Mouse (Mus musculus) erythroblast, embryonic 14.5 days (primary cell): ENCODE results near the gene Cacna1s. TPM values are rescaled to one million over a fixed set of nuclear protein-coding genes. Genes with fewer than 3 reads are reported as not detected.

Experiments
- H3K27me3 ChIP-seq: 2 replicates; pipeline ENCODE4 v1.6.1; 2012; ENCODE audit warnings: inconsistent platforms; ENCODE audit not compliant: control insufficient read depth
- H3K36me3 ChIP-seq: 2 replicates; pipeline ENCODE4 v1.6.1; 2012; ENCODE audit warnings: mild to moderate bottlenecking, inconsistent platforms; ENCODE audit not compliant: control insufficient read depth
- H3K4me1 ChIP-seq: 2 replicates; pipeline ENCODE4 v1.6.1; 2012; ENCODE audit warnings: inconsistent platforms; ENCODE audit not compliant: control insufficient read depth
- H3K4me3 ChIP-seq: replicated peaks from 2 replicates; pipeline ENCODE3; 2012; ENCODE audit warnings: moderate library complexity, mild to moderate bottlenecking, inconsistent platforms
- H3K9me3 ChIP-seq: 2 replicates; pipeline ENCODE4 v1.6.1; 2012; ENCODE audit warnings: low read length, inconsistent platforms, mixed read lengths; ENCODE audit not compliant: control insufficient read depth
- GATA1 ChIP-seq: IDR thresholded peaks from 2 replicates; pipeline ENCODE4 v1.6.1; 2012; ENCODE audit warnings: low read length, inconsistent platforms, mixed read lengths
- TAL1 ChIP-seq: IDR thresholded peaks from 3 replicates; pipeline ENCODE4 v1.6.1; 2012; ENCODE audit warnings: low read length, inconsistent platforms, mixed read lengths
- polyA plus RNA-seq: library from polyadenylated mRNA; stranded (reverse); fragments of >175 nt; gene quantifications from 2 replicates; pipeline ENCODE4 v1.2.3, GENCODE M21; 2012

The Cacna1s gene
- polyA plus RNA-seq, 1 experiment: not detected

DNA sequence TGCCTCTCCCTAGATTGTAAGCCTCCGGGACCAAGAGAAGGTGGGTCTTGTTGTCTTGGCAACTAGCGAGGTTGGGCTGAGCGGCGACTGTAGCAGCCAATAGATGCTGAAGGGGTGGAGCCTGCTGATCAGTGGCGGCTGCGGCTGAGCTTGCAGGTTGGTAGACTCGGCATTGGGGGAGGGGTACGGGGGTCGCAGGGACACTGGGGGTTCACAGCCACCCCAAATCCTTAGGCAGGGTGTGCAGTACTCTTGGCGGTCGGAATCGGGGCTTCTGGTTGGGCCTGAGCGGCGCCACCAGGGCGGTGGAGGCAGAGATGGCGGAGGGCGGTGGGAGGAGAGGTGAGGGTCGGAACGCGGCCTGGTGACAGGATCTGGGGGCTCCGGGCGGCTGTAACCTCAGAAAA lies 34.6 kb upstream of the Cacna1s start:
- H3K4me1 ChIP-seq: peaks cover 86% of the 10 kb centered on the region
- H3K9me3 ChIP-seq: no peaks in the 10 kb centered on the region
- TF ChIP-seq GATA1 (no peak), TAL1 (no peak)
- H3K36me3 ChIP-seq: peaks cover 45% of the 10 kb centered on the region
- H3K4me3 ChIP-seq: peak overlapping the region; percentile 94
- H3K27me3 ChIP-seq: no peaks in the 10 kb centered on the region

DNA sequence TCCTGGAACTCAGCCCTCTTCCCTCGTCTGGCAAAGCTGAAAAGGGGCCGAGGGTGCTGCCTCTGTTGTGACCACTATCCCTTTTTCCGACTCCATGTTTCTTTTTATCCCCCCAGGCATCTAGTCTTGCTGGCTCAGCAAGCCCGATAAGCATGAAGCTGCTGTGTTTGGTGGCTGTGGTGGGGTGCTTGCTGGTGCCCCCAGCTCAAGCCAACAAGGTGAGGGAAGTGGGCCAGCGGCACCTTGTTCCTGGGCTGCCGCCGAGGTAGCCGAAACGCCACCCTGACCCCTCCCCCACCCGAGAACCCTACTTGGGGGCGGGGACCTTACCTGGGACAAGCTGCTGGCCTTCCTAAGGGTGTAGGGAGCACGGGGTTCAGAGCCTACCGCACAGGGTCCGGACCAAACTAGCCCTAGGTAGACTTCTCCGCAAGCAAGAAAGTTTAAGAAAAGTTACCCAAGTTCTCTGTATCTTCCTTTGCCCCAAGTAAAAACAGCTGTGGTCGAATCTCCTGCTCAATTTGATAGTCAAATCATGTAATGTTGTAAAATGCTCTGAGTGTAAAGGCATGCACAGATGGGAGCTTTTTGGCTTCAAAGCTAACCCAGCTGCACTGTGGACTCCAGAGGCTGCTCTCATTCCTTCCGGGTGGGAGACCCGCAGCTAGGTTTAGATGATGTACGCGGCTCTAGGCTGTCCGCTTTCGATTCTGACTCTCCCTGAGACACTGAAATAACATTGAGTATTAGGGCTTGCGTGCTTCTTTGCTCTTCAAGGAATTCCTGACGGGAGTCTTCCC lies 34.0 kb upstream of the Cacna1s start:
- no peak for TF ChIP-seq TAL1
- peak; percentile 22; the same call in 1 of the 2 replicates for TF ChIP-seq GATA1
- Histone ChIP-seq H3K9me3 (no peaks in the 10 kb centered on the region), H3K36me3 (peaks cover 52% of the 10 kb centered on the region), H3K4me1 (peaks cover 86% of the 10 kb centered on the region), H3K4me3 (peak overlapping the region; percentile 94), H3K27me3 (no peaks in the 10 kb centered on the region)

DNA sequence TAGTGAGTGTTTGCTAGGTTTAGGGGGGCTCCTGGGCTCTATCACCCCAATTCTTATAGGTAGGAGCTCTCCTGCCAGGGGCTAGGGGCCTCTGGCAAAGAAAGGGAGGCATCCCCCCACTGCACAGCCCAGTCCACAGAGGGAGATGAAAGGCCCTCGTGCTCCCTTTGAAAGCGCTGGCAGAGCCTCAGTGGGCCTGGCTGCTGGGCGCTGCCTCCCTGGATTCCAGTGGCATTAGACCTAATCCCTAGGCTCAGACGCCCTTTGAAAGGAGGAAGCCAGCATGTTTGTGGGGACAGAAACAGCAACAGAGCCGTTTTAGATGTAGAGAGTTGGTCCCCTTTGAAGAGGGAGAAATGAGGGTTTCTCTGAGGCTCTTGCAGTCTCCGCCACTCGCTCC lies 22.3 kb upstream of the Cacna1s start:
- Histone ChIP-seq H3K4me1 (peaks cover 23% of the 10 kb centered on the region), H3K9me3 (no peaks in the 10 kb centered on the region), H3K36me3 (peaks cover 100% of the 10 kb centered on the region), H3K4me3 (no peak overlapping the region), H3K27me3 (no peaks in the 10 kb centered on the region)
- TF ChIP-seq GATA1 (no peak), TAL1 (no peak)

DNA sequence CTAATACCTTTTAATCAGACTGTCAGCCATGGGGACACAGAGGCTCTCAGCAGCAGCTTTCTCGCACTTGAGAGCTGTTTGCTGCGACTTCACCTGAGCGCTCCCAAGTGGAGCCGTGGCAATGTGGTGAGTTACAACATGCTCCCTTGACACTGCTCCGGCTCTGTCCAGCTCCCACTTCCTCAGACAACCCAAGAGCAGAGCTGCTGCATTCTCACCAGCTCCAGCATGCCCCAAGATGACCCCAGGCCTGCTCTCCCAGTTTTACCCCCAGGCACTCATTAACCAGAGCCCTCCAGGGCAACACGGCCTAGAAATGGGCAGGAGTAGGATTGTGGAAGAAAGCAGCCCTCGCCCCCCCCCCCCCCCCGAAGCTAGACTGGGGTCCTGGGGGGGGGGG lies 20.9 kb upstream of the Cacna1s start:
- Histone ChIP-seq H3K36me3 (peaks cover 98% of the 10 kb centered on the region), H3K9me3 (no peaks in the 10 kb centered on the region), H3K27me3 (no peaks in the 10 kb centered on the region), H3K4me1 (peaks cover 13% of the 10 kb centered on the region), H3K4me3 (no peak overlapping the region)
- TF ChIP-seq GATA1: no peak
- no peak for TF ChIP-seq TAL1

DNA sequence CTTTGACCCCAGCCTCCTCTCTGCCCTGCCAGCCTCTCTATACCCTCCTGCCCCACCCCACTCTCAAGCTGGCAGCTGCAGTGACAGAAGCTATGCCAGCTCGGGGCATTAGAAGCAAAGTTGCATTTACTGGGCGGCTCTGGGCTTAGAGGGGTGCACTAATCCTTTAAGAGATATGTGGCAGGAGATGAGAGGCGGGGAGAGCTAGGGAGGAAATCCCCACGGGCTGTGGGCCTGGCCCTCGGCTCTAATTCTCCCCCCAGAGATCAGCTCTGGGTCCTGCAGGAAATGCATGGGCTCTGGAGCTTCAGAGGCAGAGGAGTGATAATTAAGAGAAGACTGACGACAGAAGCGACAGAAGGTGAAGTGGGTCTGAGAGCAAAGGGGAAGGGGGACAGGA lies 19.6 kb upstream of the Cacna1s start:
- H3K4me3 ChIP-seq: no peak overlapping the region
- H3K36me3 ChIP-seq: peaks cover 86% of the 10 kb centered on the region
- H3K9me3 ChIP-seq: no peaks in the 10 kb centered on the region
- peaks cover 12% of the 10 kb centered on the region for H3K4me1 ChIP-seq
- TF ChIP-seq GATA1 (no peak), TAL1 (no peak)
- H3K27me3 ChIP-seq: no peaks in the 10 kb centered on the region

DNA sequence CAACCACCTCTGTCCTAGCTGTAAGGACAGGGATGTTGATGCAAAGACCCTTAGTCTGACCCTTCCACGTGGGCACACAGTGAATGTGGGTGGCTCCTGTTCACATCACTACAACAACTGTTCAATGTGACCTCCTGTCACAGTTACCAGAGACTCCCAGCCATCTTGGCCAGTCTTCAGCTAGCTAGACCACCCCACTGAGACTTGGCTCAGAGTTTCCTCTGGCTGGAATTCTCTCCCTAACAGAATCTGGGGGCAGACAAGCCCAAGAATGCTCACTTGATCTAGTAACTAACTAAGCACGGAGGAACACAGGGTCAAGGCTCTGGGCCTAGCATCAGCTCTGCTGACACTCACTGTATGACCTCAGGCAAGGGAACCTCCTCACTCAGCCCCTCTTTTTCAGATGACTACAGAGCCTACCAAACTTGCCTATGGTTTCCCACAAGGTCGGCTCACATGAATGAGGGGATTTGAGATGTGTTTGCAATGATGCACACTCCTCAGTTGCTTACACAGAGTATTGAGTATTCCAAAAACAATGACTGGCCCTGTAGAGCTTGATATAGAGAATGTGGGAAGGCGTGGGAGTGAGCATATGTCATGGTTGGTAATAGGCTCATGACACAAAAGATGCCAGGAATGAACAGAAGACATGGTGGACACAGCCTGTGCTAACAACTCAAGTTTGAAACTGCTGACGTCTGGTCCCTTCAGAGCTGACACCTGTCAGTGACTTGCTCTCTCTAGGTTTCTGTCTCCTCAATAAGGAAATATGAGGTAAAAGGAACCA lies 13.6 kb upstream of the Cacna1s start:
- H3K36me3 ChIP-seq: peaks cover 26% of the 10 kb centered on the region
- H3K27me3 ChIP-seq: peaks cover 48% of the 10 kb centered on the region
- no peak overlapping the region for H3K4me3 ChIP-seq
- no peak for TF ChIP-seq TAL1
- TF ChIP-seq GATA1: no peak
- peaks cover 5% of the 10 kb centered on the region for H3K4me1 ChIP-seq
- H3K9me3 ChIP-seq: no peaks in the 10 kb centered on the region

DNA sequence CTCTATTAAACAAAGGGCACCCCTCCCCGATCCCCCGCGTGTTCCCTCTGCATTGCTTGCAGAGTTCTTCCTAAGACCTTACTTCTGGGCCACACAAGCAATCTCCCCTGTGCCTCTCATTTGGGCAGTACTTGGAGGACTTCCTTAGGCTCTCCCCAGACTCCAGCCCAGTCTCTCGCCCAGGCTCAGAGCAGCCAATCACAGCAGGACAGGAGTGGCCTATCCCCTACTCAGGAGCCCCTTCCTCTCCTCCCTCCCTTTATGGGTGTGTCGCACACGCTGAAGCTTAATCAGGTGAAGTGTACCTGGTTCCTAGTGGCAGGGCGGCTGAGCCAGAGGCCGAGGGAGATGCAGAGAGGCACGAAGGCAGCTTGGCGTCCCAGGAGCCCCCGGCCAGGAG lies 12.1 kb upstream of the Cacna1s start:
- no peak overlapping the region for H3K4me3 ChIP-seq
- peaks cover 6% of the 10 kb centered on the region for H3K4me1 ChIP-seq
- TF ChIP-seq TAL1 (no peak), GATA1 (no peak)
- H3K27me3 ChIP-seq: peaks cover 62% of the 10 kb centered on the region
- H3K36me3 ChIP-seq: peaks cover 11% of the 10 kb centered on the region
- H3K9me3 ChIP-seq: no peaks in the 10 kb centered on the region

DNA sequence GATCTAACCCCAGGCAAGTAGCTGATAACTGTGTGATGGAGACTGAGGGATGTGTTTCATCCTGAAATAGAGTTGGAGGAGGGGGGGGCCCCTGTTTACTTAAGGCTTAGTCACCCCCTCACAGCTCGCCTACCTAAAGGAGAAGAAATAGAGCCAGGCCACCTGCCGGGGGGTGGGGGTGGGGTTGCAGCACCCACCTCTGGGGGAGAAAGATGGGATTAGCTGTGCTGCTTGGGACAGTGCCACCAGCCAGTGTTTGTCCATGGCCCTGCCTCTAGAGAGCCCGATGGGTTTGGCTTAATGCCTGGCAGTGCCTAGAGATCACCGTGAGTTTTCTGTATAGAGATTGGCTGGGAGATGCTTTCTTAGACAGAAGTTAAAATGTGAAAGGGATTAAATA lies 11.7 kb upstream of the Cacna1s start:
- H3K9me3 ChIP-seq: no peaks in the 10 kb centered on the region
- peaks cover 7% of the 10 kb centered on the region for H3K36me3 ChIP-seq
- no peak for TF ChIP-seq TAL1
- TF ChIP-seq GATA1: no peak
- peaks cover 6% of the 10 kb centered on the region for H3K4me1 ChIP-seq
- H3K4me3 ChIP-seq: no peak overlapping the region
- peaks cover 64% of the 10 kb centered on the region for H3K27me3 ChIP-seq

DNA sequence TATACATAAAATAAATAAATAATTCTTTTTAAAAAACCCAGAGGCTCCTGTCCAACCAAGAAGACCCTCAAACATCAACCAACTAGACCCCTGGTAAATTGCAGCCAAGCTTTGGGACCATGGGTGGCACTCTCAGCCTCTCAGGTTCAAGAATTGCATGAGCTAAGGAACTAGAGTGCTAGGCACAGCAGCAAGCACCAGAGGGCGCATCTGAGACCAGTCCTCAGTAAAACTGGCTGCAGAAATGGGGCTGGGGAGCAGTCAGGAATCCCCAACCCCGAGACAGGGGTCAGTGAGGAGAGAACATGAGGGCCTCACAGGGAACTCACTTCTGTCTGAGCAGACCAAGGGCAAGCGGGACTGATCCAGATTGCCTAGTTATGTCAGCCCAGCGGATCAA lies 6.8 kb upstream of the Cacna1s start:
- Histone ChIP-seq H3K36me3 (no peaks in the 10 kb centered on the region), H3K4me1 (peaks cover 4% of the 10 kb centered on the region), H3K4me3 (no peak overlapping the region), H3K9me3 (no peaks in the 10 kb centered on the region), H3K27me3 (peaks cover 89% of the 10 kb centered on the region)
- TF ChIP-seq TAL1: no peak
- no peak for TF ChIP-seq GATA1
